Mouse (Mus musculus) lung, postnatal 25 days (tissue): Measurements from ENCODE around the gene Urb2.
"Not testable (repeated sequence)": the region's sequence is repeated elsewhere in the genome, so short reads cannot be mapped to it uniquely, and the experiment has no call there.

Source experiments
- DNase-seq: peaks from one replicate; pipeline ENCODE4 v3.0.0; 2022; ENCODE audit warnings: low spot score

Gene Urb2

GRCm38 (mm10) chr8:124021237-124022227 is at the start of gene Urb2, which contains the start of gene Taf5l:
TSS of gene Urb2 (plus strand) at chr8:124021508.
TSS of gene Taf5l (minus strand) at chr8:124021397.
- DNase-seq: peak; percentile 93

DNA sequence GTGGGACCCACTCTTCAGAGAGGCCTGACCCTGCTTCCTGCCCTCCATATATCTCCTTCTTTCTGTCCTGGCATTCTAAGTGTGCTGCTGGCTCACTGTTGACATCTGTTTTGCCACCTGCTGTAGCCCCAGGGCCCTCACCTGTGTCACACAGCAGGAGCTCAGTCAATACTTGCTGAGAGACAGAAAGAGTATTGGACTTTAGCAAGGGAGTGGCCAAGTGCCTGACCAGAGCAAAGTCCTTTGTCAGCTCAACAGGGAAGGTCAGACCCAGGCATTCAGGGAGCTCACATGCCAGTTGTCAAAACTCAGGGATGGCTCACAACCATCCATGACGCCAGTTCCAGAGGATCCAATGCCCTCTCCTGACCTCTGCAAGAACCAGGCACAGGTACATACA is 47.8 kb upstream of the Urb2 start:
- DNase-seq: no peak

- no peak for DNase-seq
These were observed 43.8 kb upstream of the Urb2 start for GRCm38 (mm10) chr8:123977499-123977898.

DNA sequence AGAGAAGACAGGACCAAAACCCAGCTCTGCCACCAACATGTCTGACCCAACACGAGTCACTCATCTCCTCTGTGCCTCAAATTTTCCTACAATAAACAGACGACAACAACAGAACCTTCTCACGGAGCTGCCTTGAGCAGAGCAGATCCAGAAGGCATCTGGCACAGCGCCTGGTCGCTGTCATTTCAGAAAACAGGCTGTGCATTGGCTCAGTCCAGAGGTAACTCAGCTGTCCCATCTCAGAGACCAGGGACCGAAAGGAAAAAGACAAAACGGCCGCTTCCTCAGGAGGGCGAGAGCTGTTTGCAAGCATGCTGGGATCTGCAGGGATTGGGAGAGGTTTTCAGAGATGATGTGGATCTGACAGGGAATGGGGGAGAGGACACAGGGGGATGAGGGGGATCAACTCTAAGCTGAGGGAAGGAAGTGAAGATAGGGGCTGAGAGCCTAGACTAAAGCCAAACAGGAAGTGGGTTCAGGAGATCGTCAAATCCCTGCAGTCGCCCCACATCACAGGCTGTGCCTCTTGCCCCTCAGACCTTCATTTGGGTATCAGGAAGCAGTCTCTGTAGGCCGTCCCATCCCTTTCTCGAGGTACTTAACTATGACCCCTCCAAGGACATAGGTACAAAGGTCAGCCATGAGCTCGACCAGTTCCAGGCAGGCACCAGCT is 43.0 kb upstream of the Urb2 start:
- DNase-seq: no peak

DNA sequence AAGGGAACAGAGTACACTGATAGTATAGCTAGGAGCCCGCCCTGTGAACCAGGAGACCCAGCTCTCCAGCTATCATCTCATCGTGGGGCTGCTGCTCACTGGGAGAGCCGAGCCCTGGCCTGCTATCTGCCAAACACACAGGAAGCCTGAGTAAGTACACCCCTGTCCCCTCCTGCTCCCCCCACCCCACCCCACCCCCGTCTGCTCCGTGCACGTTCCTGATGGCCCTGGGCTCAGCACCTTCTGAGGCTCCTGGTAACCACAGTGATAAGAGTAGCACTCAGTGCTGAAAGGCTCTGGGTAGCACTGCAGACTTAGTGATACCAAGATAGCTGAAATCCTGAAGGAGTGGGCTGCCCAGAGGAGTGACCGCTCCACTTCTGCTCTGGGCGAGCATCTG is 42.4 kb upstream of the Urb2 start:
- DNase-seq: no peak

DNA sequence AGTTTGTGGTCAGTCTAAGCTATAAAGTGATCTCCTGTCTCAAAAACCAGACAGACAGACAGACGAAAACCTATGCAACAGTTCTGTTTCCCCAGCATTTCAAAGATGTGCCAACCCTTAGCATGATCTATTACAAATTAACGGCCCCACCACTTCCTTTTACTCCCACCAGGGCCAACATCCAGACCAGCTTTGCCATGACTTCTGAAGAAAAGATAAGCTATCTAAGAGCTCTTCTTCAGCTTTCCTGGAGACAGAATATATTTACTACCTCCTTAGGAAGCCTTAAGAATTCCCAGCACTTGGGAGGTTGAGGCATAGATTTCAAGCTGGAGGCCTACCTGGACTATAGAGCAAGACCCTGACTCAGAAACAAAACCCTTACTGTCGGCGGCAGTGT is 41.1 kb upstream of the Urb2 start:
- DNase-seq: no peak

DNA sequence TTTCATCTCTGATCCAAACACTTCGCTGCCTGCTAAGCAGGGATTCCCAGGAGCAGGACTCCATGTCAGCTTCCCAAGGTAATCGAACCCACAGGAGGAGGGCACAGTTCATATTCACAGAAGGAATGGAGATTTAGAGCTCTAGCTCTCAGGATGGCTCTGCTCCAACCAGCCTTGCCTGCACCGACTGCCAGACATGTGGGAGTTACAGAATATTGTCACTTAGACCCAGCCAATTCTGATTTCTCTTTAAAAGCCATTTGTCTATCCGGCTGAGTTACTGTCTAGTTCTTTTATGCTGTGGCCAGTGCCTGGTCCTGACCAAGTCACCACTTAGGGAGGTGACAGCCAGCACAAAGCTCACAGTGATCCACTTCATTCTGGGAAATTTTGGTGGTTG is 39.6 kb upstream of the Urb2 start:
- DNase-seq: no peak

DNA sequence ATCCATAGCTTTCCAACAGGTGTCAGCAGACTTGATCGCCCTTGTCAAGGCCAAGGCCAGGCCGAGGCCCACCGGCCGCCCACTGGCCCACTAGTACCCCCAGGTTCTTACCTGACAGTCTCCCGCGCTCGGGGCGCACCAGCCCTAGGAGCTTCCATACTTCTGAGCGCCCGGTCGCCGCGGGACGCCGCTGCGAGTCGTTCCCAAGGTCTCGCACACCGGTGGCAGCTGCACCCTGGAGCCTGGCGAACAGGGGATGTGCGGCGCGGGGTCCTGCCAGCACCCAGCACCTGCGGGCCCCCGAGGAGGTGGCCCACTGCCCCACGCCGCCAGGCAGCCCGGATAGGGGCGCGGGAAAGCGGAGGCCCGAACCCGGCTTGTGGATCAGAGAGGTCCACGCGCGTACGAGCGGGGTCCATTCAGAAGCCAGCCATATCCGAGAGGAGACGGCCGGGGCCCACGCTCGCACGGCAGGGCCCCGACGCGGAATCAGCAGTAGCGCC is 39.0 kb upstream of the Urb2 start:
- no peak for DNase-seq

DNA sequence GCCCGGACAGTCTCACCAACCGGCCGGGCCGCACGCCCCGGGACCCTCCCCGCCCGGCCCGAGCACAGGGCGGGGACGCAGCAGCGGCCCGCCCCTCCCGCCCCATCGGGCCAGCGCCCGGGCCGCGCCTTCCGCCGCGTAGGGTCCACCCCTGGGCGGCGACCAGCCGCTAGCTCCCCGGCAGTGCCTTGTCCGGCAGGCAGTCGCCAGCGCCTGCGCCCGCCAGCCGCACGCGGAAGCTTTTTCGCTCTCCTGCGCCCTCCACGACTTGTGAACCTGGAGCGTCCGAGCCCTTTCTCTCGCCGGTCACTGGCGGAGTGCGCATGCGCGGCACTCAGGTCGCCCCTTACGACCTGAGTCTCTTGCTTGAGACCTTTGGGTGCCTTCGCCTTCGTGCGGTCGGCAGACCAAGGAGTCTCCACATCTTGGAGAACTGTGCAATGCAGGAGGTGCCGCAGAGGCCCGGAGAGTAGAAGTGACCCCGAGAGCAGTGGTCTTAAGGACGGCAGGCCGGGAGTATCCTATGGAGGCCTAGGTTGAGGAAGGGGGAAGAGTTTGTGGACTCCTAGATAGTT is 38.4 kb upstream of the Urb2 start, which contains the start of gene Abcb10:
Abcb10 (minus strand) TSS at position 297 of the 575 bp plus-strand sequence.
- peak; percentile 94 for DNase-seq

GRCm38 (mm10) chr8:123988605-123989038 is 32.7 kb upstream of the Urb2 start:
- DNase-seq: peak; percentile 11

DNA sequence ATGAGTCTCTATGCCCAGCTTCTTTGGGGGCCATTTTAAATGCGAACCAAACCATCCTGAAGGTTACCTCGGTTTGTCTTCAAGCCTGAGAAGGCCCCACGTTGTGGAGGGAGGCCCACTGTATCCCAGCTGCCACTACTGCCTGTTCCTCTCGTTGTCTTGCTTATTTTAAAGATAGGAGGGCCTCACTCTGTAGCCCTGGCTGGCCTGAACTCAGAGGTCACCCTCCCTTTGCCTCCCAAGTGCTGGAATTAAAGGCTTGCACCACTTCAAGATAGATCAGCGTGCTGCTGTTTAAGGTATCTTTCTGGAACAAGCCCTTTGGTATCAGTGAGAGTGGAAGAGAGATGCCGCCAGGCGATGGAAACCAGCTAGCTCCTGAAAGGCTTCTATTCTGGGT is 32.2 kb upstream of the Urb2 start:
- DNase-seq: no peak

- DNase-seq: no peak
These were observed 30.8 kb upstream of the Urb2 start for GRCm38 (mm10) chr8:123990277-123991049.

DNA sequence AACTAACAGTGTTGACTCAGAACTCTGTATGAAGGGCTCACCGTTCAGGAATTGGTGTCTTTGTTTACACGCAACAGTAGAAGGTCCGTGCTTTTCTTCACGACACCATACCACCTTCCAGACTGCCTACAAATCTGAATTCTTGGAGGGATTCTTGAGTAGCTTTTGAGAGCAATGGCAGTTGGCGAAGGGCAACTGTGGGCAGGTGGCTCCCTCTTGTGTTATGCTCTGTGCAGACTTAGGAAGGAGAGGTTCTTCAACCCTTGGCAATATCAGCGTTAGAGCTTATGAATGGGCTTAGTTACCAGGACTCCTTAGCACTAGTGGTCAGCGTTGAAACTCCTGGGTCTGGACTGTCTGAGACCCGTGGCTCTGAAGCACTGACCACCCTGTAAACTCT is 28.7 kb upstream of the Urb2 start:
- DNase-seq: no peak

GRCm38 (mm10) chr8:123993597-123993996 is 27.7 kb upstream of the Urb2 start:
- no peak for DNase-seq

- DNase-seq: peak; percentile 48
These were observed 27.3 kb upstream of the Urb2 start for GRCm38 (mm10) chr8:123993997-123994396.

DNA sequence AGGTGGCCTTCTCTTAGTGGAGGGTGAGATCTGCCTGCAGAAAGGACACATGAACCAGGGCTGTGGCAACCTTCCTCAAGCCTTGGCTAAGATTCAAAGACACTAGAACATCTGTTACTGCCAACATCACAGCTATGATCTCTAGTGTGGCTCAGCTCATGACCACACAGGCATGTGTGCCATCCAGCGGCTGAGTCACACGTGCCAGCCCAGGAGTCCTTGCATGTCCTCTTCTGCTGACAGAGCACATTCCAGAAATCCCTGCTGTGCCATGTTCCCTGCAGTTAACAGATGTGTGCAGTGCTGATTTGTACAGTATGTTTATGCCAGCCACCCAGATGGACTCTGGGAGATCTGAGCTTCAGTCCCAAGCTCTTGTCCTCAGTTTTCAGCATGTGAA is 21.7 kb upstream of the Urb2 start:
- DNase-seq: no peak

DNA sequence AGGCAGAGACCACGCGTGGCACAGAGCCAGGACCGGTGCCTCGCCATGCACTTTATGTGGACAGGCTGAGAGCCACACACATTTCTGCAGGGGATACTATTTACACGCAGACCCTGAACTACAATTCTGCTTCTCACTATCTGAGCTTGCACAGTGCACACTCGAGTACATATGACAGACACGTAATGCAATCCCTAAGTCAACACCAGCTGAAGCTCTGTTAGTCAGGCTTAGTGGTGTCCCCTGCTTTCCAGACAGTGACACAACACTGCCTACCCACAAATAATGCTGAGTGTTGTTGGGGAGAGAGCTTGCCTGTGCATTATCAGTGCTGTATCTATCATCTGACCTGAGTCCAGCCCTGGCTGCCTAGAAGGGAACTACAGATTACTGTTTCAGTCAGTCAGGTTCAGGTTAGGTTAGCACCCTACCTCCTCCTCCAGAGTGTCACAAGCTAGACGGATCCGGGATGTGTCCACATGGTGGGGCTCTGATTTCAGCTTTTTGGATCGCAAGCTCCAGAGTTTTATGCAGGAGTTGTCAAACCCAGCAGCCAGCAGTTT is 18.7 kb upstream of the Urb2 start:
- no peak for DNase-seq

GRCm38 (mm10) chr8:124007829-124008228 is 13.5 kb upstream of the Urb2 start:
- no peak for DNase-seq

GRCm38 (mm10) chr8:124011580-124011979 is 9.7 kb upstream of the Urb2 start:
- no peak for DNase-seq

DNA sequence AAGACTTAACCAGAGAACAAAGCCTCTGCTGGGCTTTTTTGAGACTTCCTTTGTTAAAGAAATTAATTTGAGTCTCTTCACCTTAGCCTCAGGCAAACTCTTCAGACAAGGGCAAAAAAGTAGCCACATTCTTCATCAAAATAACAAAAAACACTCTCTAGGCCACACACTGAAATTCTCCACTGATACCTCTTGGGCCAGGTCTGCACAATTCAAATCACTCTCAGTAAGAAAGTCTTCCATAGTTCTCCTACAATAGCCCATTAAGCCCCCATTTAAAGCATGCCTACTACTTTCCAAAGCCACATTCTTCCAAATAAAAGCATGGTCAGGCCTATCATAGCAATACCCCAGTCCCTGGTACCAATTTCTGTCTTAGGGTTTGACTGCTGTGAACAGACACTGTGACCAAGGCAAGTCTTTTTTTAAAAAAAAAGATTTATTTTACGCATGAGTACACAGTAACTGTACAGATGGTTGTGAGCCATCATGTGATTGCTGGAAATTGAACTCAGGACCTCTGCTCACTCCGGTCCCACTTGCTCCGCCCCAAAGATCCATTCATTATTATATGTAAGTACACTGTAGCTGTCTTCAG is 9.2 kb upstream of the Urb2 start:
- DNase-seq: no peak

- DNase-seq: not testable (repeated sequence)
These were observed 7.0 kb upstream of the Urb2 start for GRCm38 (mm10) chr8:124014299-124014698.
